Mouse (Mus musculus) monocyte, adult 5-6 weeks (primary cell): Measurements from ENCODE around the gene Catspere2. TPM values are rescaled to one million over a fixed set of nuclear protein-coding genes. Genes with fewer than 3 reads are reported as not detected.
A peak's percentile ranks its signal among the peaks of the same experiment; 100 is the strongest.
"Not testable (repeated sequence)": the region's sequence is repeated elsewhere in the genome, so short reads cannot be mapped to it uniquely, and the experiment has no call there.

Source experiments
- ATAC-seq: fragments of 153-309, 156-312 bp; replicated peaks from 2 replicates; pipeline ENCODE4 v1.8.0; 2017; ENCODE audit warnings: mild to moderate bottlenecking; ENCODE audit not compliant: low TSS enrichment, insufficient number of reproducible peaks, severe bottlenecking, poor library complexity, low FRiP score
- total RNA-seq: library from RNA; stranded (forward); fragments of 200-1000, 200-491, 200-594 nt; gene quantifications from 3 replicates; pipeline ENCODE4 v1.2.3, GENCODE M21; 2017

The Catspere2 gene
- 0.10 TPM in 1 of 3 replicates, not detected in the others for total RNA-seq

DNA sequence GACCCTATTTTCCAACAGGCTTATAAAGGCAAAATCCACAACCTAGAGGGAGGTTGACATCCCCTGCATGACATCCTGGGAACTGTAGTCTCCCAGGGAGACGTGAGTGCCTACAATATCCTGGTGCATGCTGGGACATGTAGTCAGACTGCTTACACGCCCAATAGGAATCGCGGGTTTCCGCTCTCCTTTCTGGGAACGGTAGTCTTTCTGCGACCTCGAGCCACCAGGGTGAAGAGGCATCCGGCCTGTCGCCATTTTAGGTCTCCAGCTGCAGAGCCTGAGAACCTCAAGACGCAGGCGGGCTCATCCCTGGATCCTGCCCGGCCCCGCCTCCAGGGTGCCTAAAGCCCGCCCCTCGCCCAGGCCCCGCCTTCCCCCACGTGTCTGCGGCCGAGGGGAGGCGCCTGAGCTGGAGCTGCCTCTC is at the start of gene Catspere2:
Catspere2 (plus strand) TSS at position 400 of the 427 bp plus-strand sequence.
- peak; percentile 98 for ATAC-seq

DNA sequence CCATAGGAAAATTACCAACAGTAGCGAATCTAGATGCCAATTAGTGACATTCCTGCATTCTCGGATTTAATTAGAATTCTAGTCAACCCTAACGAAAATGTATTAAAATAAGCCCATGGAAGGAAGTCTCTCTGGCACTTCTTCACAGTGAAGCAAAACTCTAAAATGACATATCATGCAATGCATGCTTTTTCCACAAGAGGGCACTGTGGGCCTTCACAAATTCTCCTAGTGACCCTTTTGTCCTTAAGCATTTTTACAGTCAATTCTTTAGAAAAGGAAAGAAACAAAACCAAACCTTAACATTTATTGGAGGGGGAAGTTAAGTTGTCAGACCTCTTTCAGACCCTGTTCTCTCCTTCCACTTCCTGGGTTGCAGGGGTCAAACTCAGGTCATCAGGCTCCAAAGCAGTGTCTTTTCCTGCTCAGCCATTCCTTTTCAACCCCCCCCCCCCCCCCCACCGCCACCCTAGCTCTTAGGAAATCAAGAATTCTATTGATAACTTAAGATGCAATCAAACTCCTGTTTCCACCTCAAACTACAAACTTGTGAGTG is 42.7 kb upstream of the Catspere2 start:
- peak; percentile 69; the same call in 1 of the 2 replicates for ATAC-seq

DNA sequence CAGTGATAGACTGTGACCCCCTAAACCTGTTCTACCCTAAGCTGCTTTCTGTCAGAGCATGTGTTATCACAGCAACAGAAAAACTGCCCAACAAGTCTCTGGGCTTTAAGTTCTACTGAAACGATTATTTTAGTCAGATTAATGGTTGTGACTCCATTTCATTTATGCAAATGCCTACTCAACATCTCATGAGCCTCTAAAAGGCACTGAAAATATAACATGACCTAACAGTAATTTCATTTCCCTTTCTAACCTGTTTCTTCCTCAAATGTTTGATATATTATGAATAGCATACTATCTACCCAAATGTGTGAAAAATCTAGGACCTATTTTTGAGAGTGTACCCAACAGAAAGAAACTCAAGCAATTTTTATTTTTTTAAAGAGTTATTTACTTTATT is 1.9 kb upstream of the Catspere2 start:
- no peak for ATAC-seq

DNA sequence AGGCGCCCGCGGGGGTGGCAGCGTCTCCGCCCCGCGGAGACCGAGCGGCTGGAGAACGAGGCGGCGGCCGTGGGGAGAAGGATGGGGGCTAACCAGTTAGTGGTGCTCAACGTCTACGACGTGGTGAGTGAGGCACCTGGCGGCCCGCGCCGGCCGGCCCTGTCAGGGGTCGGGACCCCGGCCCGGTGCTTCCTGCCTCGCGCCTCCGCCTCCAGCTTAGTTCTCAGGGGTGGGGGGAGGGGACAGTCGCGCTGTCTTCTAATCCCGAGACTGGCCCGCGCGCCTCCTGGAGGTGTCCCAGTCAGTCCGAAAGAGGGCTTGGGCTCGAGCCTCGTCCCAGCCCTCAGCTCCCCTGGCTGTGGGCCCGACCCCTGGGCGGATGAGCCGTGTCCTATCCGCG is 359 bp downstream of the Catspere2 start:
- peak; percentile 6; the same call in 1 of the 2 replicates for ATAC-seq

DNA sequence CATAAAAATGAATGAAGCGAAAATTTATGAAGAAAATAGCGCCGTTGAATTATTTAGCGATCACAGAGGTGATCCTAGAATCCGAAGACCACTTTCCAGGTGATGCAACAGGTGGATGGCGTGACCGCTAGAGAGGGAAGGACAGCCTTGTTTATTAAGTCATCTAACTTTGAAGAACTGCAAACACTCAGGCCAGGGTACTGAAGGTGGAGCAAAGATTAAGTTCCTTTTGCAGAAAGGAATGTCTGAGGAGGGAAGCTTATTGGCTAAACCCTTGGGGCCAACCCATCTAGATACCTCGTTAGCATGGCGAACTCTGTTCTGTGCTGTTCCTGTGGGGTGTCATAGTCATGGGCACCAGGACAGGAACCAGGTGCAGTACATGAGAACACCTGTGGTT is 983 bp downstream of the Catspere2 start:
- ATAC-seq, result no peak

DNA sequence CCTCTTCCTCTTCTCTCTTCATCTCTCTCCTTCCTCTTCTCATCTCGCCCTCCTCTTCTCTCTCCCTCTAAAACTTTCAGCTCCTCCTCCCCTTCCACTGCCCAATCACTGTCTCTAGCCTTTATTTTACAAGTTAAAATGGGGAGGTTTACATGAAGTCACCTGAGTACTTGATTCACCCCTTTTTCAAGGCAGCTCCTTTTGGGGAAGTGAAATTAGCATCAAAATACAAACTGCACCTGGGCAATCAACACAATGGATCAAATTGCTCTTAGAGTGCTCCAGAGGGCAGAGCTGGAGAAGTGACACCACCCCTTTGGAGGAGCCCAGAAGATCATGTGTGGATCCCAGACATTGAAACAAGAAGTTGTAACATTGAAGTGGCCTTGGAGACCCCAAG is 4.3 kb downstream of the Catspere2 start:
- ATAC-seq, result not testable (repeated sequence)

DNA sequence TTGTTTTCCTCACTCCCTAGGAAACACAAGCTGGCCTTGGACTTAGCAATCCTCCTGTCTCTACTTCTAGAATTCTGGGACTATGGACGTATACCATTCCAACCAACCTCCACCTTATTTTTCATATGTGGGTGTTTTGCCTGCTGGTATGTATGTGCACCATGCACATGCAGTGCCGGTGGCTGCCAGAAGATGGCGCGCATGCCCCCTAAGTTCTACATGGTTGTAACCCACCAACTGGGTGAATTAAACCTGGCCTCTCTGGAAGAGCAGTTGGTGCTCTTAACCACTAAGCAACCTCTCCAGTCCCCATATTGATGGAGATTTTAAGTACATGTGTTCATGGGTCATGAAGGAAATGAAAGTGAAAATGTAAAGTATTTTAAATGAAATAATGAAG is 89.6 kb downstream of the Catspere2 start:
- ATAC-seq, result not testable (repeated sequence)

DNA sequence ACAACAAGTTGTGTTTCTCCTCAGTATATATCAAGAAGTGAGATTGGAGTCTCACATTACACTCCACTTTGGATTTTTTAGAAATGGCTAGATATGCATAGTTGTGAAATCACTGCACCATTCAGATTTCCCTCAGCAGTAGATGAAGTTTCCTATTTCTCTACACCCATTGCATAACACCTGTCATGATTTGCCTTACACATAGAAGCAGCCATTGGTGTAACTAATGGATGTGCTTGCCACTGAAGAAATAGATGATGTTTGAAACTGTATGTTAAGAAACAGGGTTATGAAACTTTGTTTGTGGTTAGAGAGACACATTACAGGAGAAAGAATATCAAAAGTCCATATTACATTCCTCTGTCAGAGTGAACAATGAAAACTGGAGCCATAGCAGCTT is 114.6 kb downstream of the Catspere2 start:
- not testable (repeated sequence) for ATAC-seq

DNA sequence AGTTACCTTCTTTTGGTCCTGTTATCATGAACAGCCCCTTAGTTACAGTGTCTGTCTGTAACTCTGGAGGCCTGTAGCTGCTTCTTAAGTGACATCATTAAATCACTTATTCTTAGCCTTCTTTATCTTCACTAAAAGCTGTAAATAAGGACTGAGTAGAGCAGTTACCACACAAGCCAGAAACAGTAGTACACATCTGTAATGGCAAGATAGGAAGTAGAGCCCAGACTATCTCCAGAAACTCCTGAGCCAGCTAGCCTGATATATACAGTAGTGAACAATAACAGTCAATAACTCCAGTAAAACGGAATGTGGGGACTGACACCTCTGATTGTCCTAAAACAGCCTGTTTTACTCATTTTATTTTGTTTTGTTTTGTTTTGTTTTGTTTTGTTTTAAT is 125.3 kb downstream of the Catspere2 start:
- not testable (repeated sequence) for ATAC-seq

DNA sequence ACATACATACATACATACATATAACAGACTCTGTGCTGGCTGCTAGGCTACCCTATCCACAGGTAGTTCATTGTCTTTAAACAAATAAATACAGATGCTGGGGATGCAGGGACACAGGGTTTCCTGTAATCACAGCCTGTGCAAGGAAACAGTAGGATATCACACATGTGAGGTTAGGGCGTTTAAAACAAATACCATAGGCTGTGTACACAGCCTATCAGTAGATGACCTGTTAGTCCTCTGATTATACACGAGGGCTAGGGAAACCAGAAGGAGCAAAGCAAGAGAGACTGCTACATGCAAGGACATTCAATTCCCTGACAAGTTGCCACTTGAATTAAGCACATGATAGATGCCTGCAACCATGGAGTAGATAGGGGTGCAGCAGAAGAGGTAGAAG is 139.0 kb downstream of the Catspere2 start:
- not testable (repeated sequence) for ATAC-seq

DNA sequence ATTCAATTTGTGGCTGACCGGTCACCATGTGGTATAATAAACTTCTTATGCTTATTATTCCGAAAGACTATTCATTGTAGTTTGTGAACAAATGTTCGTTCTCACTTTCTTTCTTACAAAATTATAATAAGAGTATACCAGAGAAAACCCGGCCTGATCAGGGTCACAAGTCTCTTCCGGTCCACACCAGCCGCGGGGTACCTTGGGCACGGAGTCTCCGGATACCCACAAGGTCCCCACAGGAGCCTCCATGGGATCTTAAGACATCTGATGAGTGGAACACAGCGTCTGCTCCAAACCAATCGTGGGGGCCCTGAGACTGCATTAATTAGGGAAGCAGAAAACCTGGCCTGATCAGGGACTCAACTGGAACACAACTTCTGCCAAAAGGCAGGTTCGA is 151.1 kb downstream of the Catspere2 start:
- no peak for ATAC-seq

DNA sequence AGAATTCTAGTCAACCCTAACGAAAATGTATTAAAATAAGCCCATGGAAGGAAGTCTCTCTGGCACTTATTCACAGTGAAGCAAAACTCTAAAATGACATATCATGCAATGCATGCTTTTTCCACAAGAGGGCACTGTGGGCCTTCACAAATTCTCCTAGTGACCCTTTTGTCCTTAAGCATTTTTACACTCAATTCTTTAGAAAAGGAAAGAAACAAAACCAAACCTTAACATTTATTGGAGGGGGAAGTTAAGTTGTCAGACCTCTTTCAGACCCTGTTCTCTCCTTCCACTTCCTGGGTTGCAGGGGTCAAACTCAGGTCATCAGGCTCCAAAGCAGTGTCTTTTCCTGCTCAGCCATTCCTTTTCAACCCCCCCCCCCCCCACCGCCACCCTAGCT is 163.3 kb downstream of the Catspere2 start:
- ATAC-seq, result 0 out of 2 replicates have a peak, but pooled peaks have one; percentile 64

DNA sequence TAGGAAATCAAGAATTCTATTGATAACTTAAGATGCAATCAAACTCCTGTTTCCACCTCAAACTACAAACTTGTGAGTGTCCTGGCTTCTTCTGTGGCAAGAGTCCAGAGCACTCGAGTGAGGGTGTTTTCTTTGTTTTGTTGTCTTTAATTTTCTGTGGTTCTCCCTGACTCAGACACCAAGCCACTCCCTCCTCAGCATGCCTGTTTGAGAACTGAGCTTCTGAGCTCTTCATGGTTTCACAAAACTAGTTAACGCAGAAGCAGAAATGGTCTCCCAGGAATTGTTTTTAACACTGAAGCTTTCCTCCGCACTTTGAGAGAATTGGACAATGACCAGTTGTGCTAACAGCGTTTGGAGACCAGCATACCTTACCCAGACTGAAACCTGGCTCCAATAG is 163.7 kb downstream of the Catspere2 start:
- not testable (repeated sequence) for ATAC-seq

DNA sequence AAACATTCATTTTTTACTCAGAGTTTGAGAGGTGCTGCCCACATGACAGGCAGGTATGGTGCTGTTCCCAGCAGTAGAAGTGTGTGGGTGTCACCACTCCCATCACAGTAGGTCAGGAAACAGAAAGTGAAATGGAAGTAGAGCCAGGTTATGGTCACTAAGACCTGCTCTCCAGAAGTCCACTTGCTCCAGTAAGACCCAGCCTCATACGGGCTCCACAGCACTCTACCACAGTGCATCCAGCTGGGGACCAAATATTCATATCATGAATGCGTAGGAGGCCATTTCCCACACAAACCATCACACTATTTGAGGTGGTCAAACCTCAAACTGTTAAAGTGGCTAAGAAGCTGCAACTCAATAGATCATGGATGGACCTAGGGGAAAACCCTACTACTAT is 199.0 kb downstream of the Catspere2 start:
- no peak for ATAC-seq

DNA sequence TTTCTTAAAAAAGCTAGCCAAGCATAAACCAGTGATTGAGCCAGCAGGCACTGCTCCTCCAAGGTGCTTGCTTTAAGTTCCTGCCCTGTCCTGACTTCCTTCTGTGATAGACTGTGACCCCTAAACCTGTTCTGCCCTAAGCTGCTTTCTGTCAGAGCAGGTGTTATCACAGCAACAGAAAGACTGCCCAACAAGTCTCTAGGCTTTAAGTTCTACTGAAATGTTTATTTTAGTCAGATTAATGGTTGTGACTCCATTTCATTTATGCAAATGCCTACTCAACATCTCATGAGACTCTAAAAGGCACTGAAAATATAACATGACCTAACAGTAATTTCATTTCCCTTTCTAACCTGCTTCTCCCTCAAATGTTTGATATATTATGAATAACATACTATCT is 202.4 kb downstream of the Catspere2 start:
- no peak for ATAC-seq

DNA sequence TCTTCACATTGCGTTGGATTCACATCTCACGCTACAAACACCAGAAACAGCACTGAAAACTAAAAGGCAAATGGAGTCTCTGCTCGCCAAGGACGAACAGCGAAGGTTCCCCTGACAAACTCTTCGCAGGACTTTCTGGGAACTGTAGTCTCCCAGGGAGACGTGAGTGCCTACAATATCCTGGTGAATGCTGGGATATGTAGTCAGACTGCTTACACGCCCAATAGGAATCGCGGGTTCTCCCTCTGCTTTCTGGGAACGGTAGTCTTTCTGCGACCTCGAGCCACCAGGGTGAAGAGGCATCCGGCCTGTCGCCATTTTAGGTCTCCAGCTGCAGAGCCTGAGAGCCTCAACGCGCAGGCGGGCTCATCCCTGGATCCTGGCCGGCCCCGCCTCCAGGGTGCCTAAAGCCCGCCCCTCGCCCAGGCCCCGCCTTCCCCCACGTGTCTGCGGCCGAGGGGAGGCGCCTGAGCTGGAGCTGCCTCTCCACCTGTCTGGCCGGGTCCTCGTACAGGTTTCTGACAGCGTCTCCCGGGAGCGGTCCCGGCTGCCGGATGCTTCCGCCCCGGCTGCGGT is 204.1 kb downstream of the Catspere2 start, which contains the start of gene Desi2:
Desi2 (plus strand) TSS at position 202 of the 576 bp plus-strand sequence.
- peak; percentile 98 for ATAC-seq

DNA sequence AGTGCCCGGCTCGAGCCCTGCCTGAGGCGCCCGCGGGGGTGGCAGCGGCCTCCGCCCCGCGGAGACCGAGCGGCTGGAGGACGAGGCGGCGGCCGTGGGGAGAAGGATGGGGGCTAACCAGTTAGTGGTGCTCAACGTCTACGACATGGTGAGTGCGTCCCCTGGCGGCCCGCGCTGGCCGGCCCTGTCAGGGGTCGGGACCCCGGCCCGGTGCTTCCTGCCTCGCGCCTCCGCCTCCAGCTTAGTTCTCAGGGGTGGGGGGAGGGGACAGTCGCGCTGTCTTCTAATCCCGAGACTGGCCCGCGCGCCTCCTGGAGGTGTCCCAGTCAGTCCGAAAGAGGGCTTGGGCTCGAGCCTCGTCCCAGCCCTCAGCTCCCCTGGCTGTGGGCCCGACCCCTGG is 204.6 kb downstream of the Catspere2 start:
- ATAC-seq, result 0 out of 2 replicates have a peak, but pooled peaks have one; percentile 4

DNA sequence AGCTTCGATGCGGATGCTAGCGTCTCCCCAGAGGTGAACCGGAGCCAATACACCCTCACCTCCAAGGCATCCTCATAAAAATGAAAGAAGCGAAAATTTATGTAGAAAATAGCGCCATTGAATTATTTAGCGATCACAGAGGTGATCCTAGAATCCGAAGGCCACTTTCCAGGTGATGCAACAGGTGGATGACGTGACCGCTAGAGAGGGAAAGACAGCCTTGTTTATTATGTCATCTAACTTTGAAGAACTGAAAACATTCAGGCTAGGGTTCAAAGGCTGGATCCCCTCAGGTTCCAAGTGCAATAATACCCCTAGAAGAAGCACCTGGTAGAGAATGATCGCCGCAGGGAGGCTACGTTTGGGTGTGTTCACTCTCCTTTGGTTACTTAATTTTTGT is 205.2 kb downstream of the Catspere2 start:
- no peak for ATAC-seq

DNA sequence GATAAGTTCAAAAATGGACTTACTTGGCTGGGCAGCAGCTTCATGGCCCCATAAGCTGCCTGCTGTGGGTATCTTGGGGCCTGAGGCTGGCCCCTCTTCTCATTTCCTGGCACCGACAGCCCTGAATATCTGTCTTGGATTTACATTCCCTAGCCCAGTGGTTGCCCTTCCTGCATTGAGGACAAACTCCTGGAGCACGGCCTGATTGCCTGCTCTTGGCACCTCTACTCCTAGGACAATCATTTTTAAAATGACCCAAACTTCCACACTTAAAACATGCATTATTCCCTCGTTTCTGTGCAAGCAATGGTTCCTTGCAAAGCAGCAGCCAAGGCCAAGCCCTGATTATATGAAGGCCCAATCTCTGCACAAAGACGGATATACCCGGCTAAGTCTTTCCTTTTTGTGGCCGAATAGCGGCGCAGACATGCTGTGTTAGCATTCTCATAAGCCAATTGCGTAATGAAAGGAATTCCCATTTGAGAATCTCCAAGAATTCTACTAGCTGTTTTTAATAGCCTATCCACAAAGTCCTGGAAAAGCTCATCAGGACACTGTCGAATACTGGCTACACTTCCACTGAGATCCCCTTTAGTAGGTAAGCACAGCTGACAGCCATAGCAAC is 222.6 kb downstream of the Catspere2 start:
- no peak for ATAC-seq

DNA sequence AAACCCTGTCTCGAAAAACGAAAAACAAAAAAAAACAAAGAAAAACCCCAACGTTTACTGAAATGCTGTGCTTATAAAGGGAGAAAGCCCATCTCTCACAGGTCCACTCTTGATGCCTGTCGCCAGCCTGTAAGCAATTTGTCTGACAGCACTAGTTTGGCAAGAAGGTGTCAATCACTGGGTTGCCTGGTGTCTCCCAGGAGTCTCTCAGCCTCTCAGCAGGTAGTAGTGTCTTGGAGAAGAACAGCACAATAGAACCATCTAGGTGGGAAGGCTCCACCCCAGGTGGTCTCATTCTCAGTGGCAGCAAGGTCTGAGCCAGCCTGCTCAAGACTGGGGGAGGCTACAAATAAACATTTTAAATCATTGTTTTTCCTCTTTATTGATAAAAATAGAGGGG is 224.6 kb downstream of the Catspere2 start:
- ATAC-seq, result not testable (repeated sequence)
